Mouse (Mus musculus): Measurements from ENCODE around the gene Pik3ap1.
"Not testable (repeated sequence)": the region's sequence is repeated elsewhere in the genome, so short reads cannot be mapped to it uniquely, and the experiment has no call there.

Pik3ap1 gene

DNA sequence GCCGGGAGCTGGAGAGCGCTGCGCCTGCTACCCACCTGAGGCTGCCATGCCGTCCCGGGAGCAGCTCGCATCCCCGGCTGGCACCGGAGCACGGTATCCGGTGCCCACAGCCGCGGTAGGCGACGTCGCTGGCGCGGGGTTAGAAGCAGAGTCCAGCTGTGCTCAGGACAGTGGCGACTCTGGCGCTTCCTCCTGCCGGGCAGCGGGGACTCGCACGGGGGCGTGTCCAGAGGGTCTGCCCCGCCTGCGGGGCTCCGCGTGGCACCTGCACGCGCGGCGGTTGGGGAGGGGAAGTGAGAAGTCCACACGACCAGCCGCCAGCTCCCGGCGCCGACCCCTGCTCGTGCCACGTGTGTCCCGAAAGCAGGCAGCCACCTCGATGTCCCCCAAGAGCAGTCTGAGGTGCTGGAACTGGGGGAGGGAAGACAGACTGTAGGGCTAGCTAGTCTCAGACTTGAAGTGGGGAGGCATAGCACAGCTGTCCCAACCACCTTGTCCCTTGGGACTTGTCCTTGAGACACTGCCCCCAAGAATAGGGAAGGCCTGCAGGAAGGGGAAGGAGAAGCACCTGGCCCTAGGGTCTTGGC lies at the start of gene Pik3ap1:
Gene Pik3ap1, minus strand, starts transcription at position 181 of the 587 bp plus-strand sequence.
- DNase-seq (ENCODE audit: low spot score): peak; percentile 32

- DNase-seq (ENCODE audit: low spot score): not testable (repeated sequence)
Measured at GRCm38 (mm10) chr19:41431512-41432164, 46.7 kb upstream of the Pik3ap1 start.

- DNase-seq (ENCODE audit: low spot score): not testable (repeated sequence)
Measured at GRCm38 (mm10) chr19:41425927-41426772, 41.2 kb upstream of the Pik3ap1 start.

- no peak for DNase-seq (ENCODE audit: low spot score)
Measured at GRCm38 (mm10) chr19:41421264-41421663, 36.4 kb upstream of the Pik3ap1 start.

DNA sequence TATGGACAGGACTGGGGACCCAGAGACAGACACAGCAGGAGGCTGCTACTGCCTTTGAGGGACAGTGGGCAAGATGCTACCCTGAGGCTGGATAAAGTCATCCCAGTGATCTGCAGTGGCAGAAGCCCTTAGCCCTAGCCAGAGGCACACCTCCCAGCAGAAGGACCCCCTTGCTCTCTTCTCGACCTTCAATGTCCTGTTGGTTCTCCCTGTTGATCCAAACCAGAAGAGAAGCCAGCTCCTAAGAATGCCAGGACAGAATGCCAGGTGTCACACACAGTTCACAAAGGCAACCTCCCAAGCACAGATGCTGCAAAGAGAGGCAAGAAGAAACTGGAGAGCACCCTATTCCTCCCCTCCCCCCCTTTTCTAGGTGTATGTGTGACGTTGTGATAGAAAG lies 33.9 kb upstream of the Pik3ap1 start:
- DNase-seq (ENCODE audit: low spot score): no peak

GRCm38 (mm10) chr19:41417995-41418394 lies 33.1 kb upstream of the Pik3ap1 start:
- DNase-seq (ENCODE audit: low spot score): no peak

GRCm38 (mm10) chr19:41416201-41416600 lies 31.3 kb upstream of the Pik3ap1 start:
- DNase-seq (ENCODE audit: low spot score): no peak

GRCm38 (mm10) chr19:41402603-41403002 lies 17.7 kb upstream of the Pik3ap1 start:
- DNase-seq (ENCODE audit: low spot score): no peak

- DNase-seq (ENCODE audit: low spot score): no peak
Measured at GRCm38 (mm10) chr19:41390856-41391255, 6.0 kb upstream of the Pik3ap1 start.

DNA sequence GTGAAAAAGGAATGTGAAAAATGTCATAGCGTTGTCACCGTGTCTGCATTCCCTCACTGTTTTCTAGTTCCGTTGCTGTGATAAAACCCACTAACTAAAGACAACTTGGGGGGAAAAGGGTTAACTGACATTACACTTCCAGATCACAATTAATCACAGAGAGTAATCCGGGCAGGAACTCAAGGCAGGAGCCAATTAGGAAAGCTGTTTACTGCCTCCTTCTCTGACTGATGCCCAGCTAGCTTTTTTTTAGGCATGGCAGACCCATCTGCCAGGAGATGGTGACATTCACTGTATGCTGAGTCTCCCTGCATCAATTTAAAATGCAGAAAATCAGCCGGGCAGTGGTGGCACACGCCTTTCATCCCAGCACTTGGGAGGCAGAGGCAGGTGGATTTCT lies 4.4 kb upstream of the Pik3ap1 start:
- DNase-seq (ENCODE audit: low spot score): no peak

- DNase-seq (ENCODE audit: low spot score): no peak
Measured at GRCm38 (mm10) chr19:41388242-41388641, 3.3 kb upstream of the Pik3ap1 start.

- no peak for DNase-seq (ENCODE audit: low spot score)
Measured at GRCm38 (mm10) chr19:41387262-41387661, 2.4 kb upstream of the Pik3ap1 start.

DNA sequence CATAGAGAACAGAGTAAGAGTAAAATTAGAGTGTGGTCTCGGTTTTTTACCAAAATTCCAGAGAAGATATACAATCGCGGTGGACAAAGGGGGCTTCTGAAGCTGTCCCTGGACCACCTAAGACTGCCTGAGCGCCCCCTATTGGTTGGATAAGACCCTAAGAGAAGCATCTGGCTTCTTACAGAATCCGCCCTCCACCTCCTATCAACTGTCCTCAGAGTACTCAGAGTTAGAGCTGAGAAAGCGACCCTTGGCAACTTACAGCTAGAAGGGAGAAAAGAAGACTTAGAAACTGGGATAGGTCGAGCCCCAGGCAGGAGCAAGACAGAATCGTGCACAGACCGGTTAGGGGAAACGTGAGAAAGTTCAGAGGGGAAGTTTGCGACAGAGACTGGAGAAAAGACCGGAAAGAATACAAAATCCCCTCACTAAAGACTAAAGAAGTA lies 473 bp downstream of the Pik3ap1 start:
- DNase-seq (ENCODE audit: low spot score): no peak

DNA sequence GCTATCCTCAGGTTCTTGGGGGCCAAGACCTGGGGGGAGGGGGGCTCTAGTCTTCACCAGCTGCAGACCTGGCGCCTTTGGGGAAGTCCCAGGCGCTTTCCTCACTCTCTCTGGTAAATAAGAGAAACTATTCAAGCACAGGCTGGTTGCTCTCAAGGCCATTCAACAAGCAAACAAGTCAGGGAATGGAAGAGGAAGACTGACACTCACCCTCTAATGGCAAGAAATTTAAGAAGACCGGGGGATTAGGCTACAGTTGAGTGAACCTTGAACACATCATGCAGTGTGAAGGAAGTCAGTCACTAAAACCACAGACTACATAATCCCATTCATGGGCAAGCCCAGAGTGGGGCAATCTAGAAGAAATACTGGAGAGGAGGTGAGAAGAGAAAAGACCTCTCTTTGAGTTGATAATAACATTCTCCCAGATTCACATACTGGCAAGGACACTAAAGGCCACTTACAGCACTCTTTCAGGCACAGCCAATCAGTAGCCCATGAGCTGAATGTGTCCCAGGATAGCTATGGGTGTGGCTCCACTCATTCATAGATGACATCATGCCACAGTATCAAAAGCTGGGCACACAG lies 2.4 kb downstream of the Pik3ap1 start:
- no peak for DNase-seq (ENCODE audit: low spot score)

DNA sequence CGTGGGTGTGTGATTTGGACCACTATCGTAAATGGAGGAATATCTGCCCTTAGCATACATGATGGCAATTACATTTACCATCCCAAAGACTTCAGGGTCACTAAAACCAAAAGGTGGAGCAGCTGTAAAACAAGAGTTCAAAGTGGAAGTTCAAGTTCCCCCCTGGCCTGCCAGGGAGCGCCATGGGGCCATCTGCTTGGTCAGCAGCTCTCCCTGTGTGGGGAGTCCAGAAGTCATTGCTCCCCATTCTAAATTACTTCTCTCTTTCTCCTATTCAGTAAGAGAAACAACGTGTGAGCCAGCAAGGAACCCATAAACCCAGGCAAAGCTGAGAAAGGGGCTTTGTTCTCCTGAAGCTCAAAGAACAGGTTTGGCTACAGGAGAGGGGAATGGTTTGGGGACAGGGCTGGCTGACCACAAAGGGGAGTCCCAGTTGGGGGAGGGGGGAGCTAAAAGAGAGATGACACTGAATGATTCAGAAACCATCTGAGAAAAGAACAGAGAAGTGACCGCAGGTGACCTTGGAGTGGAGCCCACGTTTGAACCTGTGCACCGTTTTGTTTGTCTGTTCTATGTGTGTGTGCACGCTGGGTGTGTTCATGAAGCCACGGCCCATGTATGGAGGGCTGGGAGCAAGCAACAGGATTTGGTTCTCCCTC lies 3.2 kb downstream of the Pik3ap1 start:
- DNase-seq (ENCODE audit: low spot score): no peak

DNA sequence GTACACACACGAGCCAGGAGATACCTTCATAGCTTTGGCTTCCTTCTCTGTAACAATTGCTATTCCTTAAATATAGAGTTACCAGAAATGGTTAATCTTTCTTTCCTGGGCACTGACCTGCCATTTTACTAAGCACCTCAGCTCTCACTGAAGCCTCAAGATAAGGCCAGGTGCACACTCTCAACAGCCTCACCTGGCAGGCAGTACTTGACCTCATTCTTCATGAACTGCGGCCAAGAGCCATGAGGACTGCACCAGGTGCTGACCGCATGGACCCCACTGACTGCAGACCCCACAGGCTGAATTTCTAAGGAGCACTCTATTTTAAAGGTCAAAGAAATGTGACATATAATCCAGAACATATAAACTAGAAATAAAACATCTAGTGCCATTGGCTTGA lies 5.7 kb downstream of the Pik3ap1 start:
- DNase-seq (ENCODE audit: low spot score): no peak

DNA sequence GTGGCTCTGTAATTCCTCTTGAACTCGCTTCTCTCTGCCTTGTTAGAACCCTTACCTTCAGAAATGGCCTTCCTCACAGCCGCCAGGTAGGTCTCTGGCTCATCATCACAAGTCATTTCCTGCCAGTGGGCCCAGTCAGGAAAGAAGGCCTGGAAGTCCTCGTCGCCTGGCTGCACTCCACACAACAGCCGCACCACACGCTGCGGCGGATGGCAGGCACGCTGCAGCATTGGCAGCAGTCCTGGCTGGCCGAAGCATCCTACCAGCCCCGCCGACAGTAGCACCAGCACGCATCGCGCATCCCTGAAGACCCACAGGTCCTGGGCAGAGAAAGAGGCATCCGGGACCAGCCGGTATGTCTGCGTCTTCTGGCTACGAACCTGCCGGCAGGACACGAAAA lies 9.1 kb downstream of the Pik3ap1 start:
- no peak for DNase-seq (ENCODE audit: low spot score)

DNA sequence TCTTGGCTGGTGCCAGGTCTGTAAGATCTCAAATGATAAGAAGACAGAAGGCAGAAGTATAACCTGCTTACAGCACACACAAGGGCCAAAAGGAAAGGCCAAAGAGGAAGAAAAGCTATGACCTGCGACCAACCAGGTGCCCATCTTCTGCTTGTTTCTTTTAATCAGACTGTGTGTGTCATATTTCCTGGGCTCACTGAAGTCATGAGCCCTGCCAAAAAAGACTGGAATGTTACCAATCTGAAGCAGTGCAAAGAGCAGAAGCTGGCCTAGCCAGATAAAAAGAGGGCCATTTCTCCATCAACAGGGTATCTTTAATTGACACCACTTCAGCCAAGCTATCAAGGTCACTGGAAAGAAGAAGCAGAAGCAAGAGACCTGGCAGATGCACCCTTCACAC lies 9.8 kb downstream of the Pik3ap1 start:
- DNase-seq (ENCODE audit: low spot score): no peak

DNA sequence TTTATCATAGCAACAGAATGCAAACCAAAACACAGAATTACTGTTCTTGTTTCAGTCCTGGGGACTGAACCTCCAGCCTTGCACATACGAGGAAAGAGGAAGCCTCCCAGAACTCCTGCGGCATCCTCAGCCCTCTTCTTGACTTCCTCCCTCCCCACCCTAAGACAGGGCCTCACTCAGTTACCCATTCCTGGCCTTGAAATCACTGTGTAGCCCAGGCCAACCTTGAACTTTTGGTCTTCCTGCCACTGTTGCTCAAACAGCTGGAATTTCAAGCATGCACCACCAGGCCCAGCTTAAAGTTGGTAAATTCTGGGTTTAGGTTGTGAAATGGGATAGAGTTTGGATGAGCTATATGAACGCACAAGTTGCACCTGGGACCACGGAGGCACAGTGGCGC lies 10.2 kb downstream of the Pik3ap1 start:
- DNase-seq (ENCODE audit: low spot score): no peak

- DNase-seq (ENCODE audit: low spot score): no peak
Measured at GRCm38 (mm10) chr19:41372322-41372721, 12.6 kb downstream of the Pik3ap1 start.

DNA sequence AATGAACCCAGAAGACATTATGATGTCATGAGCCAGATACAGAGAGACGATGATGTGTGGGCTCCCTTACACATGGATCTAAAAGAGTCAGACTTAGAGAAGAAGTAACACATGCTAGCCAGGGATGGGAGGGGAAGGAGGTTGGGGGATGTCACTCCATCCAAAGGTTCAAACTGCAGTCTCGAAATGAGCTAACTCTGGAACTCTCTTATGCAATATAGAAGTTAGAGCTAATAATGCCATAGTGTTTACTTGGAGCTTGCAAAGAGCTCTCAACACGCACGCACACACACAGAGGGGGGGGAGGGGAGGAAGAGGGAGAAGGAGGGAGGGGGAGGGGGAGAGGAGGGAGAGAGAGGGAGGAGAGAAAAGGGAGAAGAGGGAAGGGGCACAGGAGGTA lies 13.5 kb downstream of the Pik3ap1 start:
- DNase-seq (ENCODE audit: low spot score): no peak
